Mouse (Mus musculus) liver, embryonic 13.5 days (tissue): ENCODE measurements at regions not wholly inside any gene's neighbourhood (a gene's known extent, or its start where the extent isn't known, plus 50 kb on each side); places are given as distances from the start of the nearest gene placed in this dataset.
A peak's percentile ranks its signal among the peaks of the same experiment; 100 is the strongest.

Source experiments
- ATAC-seq: fragments of 200-750 bp; cut with Nextera tagmentation; 2 replicates; pipeline ENCODE4 v1.8.0; 2017; ENCODE audit warnings: low read depth, mild to moderate bottlenecking, moderate number of reproducible peaks, moderate library complexity
- DNase-seq: peaks from one replicate; pipeline ENCODE4 v3.0.0; 2022
- H3K27ac ChIP-seq: fragments of 300-500 bp; sonication (generic); 2 replicates; pipeline ENCODE4 v1.5.1; 2015; ENCODE audit warnings: moderate library complexity, mild to moderate bottlenecking, inconsistent platforms
- H3K27me3 ChIP-seq: fragments of 300-500 bp; sonication (generic); 2 replicates; pipeline ENCODE4 v1.6.1; 2015; ENCODE audit warnings: mild to moderate bottlenecking, inconsistent platforms
- H3K36me3 ChIP-seq: fragments of 300-500 bp; sonication (generic); 2 replicates; pipeline ENCODE4 v1.6.1; 2015; ENCODE audit warnings: mild to moderate bottlenecking, inconsistent platforms
- H3K4me1 ChIP-seq: fragments of 300-500 bp; sonication (generic); replicated peaks from 2 replicates; pipeline ENCODE4 v1.6.1; 2015; ENCODE audit warnings: inconsistent platforms
- H3K4me2 ChIP-seq: fragments of 300-500 bp; sonication (generic); 2 replicates; pipeline ENCODE4 v1.6.1; 2015; ENCODE audit warnings: inconsistent platforms, mild to moderate bottlenecking, moderate library complexity
- H3K4me3 ChIP-seq: fragments of 300-500 bp; sonication (generic); replicated peaks from 2 replicates; pipeline ENCODE4 v1.5.1; 2015; ENCODE audit warnings: mild to moderate bottlenecking, inconsistent platforms
- H3K9ac ChIP-seq: fragments of 300-500 bp; sonication (generic); 2 replicates; pipeline ENCODE4 v1.6.1; 2015; ENCODE audit warnings: mild to moderate bottlenecking, inconsistent platforms
- H3K9me3 ChIP-seq: fragments of 300-500 bp; sonication (generic); replicated peaks from 2 replicates; pipeline ENCODE4 v1.6.1; 2016; ENCODE audit warnings: inconsistent platforms
- WGBS: fragments of 180-500 bp; shearing (Covaris S2); methylation state at CpG from one replicate; pipeline ENCODE4 v1.1.7; 2015; ENCODE audit not compliant: insufficient replicate concordance; 5-methylcytosine and 5-hydroxymethylcytosine counted together

- no peaks in the 10 kb centered on the region for H3K9me3 ChIP-seq
- H3K27me3 ChIP-seq = no peaks in the 10 kb centered on the region
- DNase-seq (no peak), ATAC-seq (no peak)
- H3K36me3 ChIP-seq = no peaks in the 10 kb centered on the region
- no peaks in the 10 kb centered on the region for H3K4me1 ChIP-seq
- H3K27ac ChIP-seq = no peak overlapping the region
- WGBS = 77% methylated on average over 1 of the region's 1 CpGs
- H3K4me3 ChIP-seq = no peak overlapping the region
- no peak overlapping the region for H3K9ac ChIP-seq
- H3K4me2 ChIP-seq = no peak overlapping the region
These were observed 263.5 kb downstream of the Tecrl start for GRCm38 (mm10) chr5:83091483-83091882.

- H3K9ac ChIP-seq = no peak overlapping the region
- H3K36me3 ChIP-seq = no peaks in the 10 kb centered on the region
- no peak overlapping the region for H3K4me2 ChIP-seq
- no peak for DNase-seq
- H3K4me3 ChIP-seq = no peak overlapping the region
- WGBS = 66% methylated on average over 3 of the region's 3 CpGs
- no peaks in the 10 kb centered on the region for H3K27me3 ChIP-seq
- H3K27ac ChIP-seq = no peak overlapping the region
- no peaks in the 10 kb centered on the region for H3K9me3 ChIP-seq
- ATAC-seq = no peak
- H3K4me1 ChIP-seq = no peaks in the 10 kb centered on the region
These were observed 300.2 kb downstream of the Tecrl start for GRCm38 (mm10) chr5:83054819-83055218.

GRCm38 (mm10) chr5:83047214-83047613 lies 307.8 kb downstream of the Tecrl start:
- H3K4me3 ChIP-seq = no peak overlapping the region
- no peaks in the 10 kb centered on the region for H3K36me3 ChIP-seq
- no peak overlapping the region for H3K4me2 ChIP-seq
- 50% methylated on average over 1 of the region's 1 CpGs for WGBS
- no peaks in the 10 kb centered on the region for H3K9me3 ChIP-seq
- no peak overlapping the region for H3K9ac ChIP-seq
- ATAC-seq = no peak
- DNase-seq = no peak
- no peaks in the 10 kb centered on the region for H3K27me3 ChIP-seq
- H3K27ac ChIP-seq = no peak overlapping the region
- no peaks in the 10 kb centered on the region for H3K4me1 ChIP-seq

- Histone ChIP-seq H3K9me3 (no peaks in the 10 kb centered on the region), H3K27me3 (no peaks in the 10 kb centered on the region), H3K4me2 (no peak overlapping the region), H3K4me3 (no peak overlapping the region), H3K36me3 (no peaks in the 10 kb centered on the region), H3K9ac (no peak overlapping the region), H3K27ac (no peak overlapping the region), H3K4me1 (no peaks in the 10 kb centered on the region)
- DNase-seq (no peak), ATAC-seq (no peak)
- WGBS = 55% methylated on average over 2 of the region's 2 CpGs
These were observed 325.3 kb downstream of the Tecrl start for GRCm38 (mm10) chr5:83029703-83030102.

GRCm38 (mm10) chr5:83006038-83006437 lies 349.0 kb downstream of the Tecrl start:
- no peaks in the 10 kb centered on the region for H3K36me3 ChIP-seq
- H3K9ac ChIP-seq = no peak overlapping the region
- DNase-seq (no peak), ATAC-seq (no peak)
- no peak overlapping the region for H3K4me2 ChIP-seq
- H3K27me3 ChIP-seq = no peaks in the 10 kb centered on the region
- no peaks in the 10 kb centered on the region for H3K4me1 ChIP-seq
- no peak overlapping the region for H3K4me3 ChIP-seq
- no peaks in the 10 kb centered on the region for H3K9me3 ChIP-seq
- no peak overlapping the region for H3K27ac ChIP-seq

GRCm38 (mm10) chr5:82989056-82989455 lies 365.9 kb downstream of the Tecrl start:
- Histone ChIP-seq H3K4me2 (no peak overlapping the region), H3K36me3 (no peaks in the 10 kb centered on the region), H3K4me1 (no peaks in the 10 kb centered on the region), H3K9me3 (no peaks in the 10 kb centered on the region), H3K4me3 (no peak overlapping the region), H3K27ac (no peak overlapping the region), H3K9ac (no peak overlapping the region), H3K27me3 (no peaks in the 10 kb centered on the region)
- 71% methylated on average over 5 of the region's 5 CpGs for WGBS
- DNase-seq (no peak), ATAC-seq (no peak)

- no peaks in the 10 kb centered on the region for H3K9me3 ChIP-seq
- H3K36me3 ChIP-seq = no peaks in the 10 kb centered on the region
- H3K9ac ChIP-seq = no peak overlapping the region
- H3K27ac ChIP-seq = no peak overlapping the region
- no peak overlapping the region for H3K4me2 ChIP-seq
- H3K27me3 ChIP-seq = no peaks in the 10 kb centered on the region
- 66% methylated on average over 2 of the region's 2 CpGs for WGBS
- no peak for DNase-seq
- no peaks in the 10 kb centered on the region for H3K4me1 ChIP-seq
- no peak overlapping the region for H3K4me3 ChIP-seq
- no peak for ATAC-seq
These were observed 385.7 kb downstream of the Tecrl start for GRCm38 (mm10) chr5:82969315-82969714.

- DNase-seq (no peak), ATAC-seq (no peak)
- Histone ChIP-seq H3K9ac (no peak overlapping the region), H3K27me3 (no peaks in the 10 kb centered on the region), H3K4me1 (no peaks in the 10 kb centered on the region), H3K27ac (no peak overlapping the region), H3K4me2 (no peak overlapping the region), H3K9me3 (no peaks in the 10 kb centered on the region), H3K36me3 (no peaks in the 10 kb centered on the region), H3K4me3 (no peak overlapping the region)
- 72% methylated on average over 3 of the region's 3 CpGs for WGBS
These were observed 388.2 kb downstream of the Tecrl start for GRCm38 (mm10) chr5:82966824-82967223.

- Histone ChIP-seq H3K27ac (no peak overlapping the region), H3K27me3 (no peaks in the 10 kb centered on the region), H3K9ac (no peak overlapping the region), H3K9me3 (no peaks in the 10 kb centered on the region), H3K4me1 (no peaks in the 10 kb centered on the region), H3K36me3 (no peaks in the 10 kb centered on the region), H3K4me3 (no peak overlapping the region), H3K4me2 (no peak overlapping the region)
- ATAC-seq (no peak), DNase-seq (no peak)
- WGBS = 63% methylated on average over 5 of the region's 5 CpGs
These were observed 388.8 kb downstream of the Tecrl start for GRCm38 (mm10) chr5:82966180-82966579.

GRCm38 (mm10) chr5:82964513-82964912 lies 390.5 kb downstream of the Tecrl start:
- Histone ChIP-seq H3K27me3 (no peaks in the 10 kb centered on the region), H3K4me2 (no peak overlapping the region), H3K36me3 (no peaks in the 10 kb centered on the region), H3K9me3 (no peaks in the 10 kb centered on the region), H3K9ac (no peak overlapping the region), H3K4me1 (no peaks in the 10 kb centered on the region), H3K4me3 (no peak overlapping the region), H3K27ac (no peak overlapping the region)
- WGBS = 61% methylated on average over 3 of the region's 3 CpGs
- ATAC-seq (no peak), DNase-seq (no peak)

- 57% methylated on average over 3 of the region's 3 CpGs for WGBS
- H3K4me3 ChIP-seq = no peak overlapping the region
- H3K27me3 ChIP-seq = no peaks in the 10 kb centered on the region
- no peaks in the 10 kb centered on the region for H3K9me3 ChIP-seq
- ATAC-seq = no peak
- no peaks in the 10 kb centered on the region for H3K4me1 ChIP-seq
- H3K4me2 ChIP-seq = no peak overlapping the region
- H3K27ac ChIP-seq = no peak overlapping the region
- H3K9ac ChIP-seq = no peak overlapping the region
- H3K36me3 ChIP-seq = no peaks in the 10 kb centered on the region
- DNase-seq = no peak
These were observed 399.0 kb downstream of the Tecrl start for GRCm38 (mm10) chr5:82956012-82956411.

GRCm38 (mm10) chr5:82947060-82947459 lies 407.9 kb downstream of the Tecrl start:
- peak; percentile 27 for DNase-seq
- WGBS = 46% methylated on average over 1 of the region's 1 CpGs
- no peak overlapping the region for H3K27ac ChIP-seq
- no peak overlapping the region for H3K4me3 ChIP-seq
- peaks cover 5% of the 10 kb centered on the region; the same call in 1 of the 2 replicates for H3K4me1 ChIP-seq
- peak; percentile 93 for ATAC-seq
- no peaks in the 10 kb centered on the region for H3K36me3 ChIP-seq
- H3K9ac ChIP-seq = no peak overlapping the region
- H3K4me2 ChIP-seq = no peak overlapping the region
- no peaks in the 10 kb centered on the region for H3K27me3 ChIP-seq
- H3K9me3 ChIP-seq = no peaks in the 10 kb centered on the region

- WGBS = 55% methylated on average over 1 of the region's 1 CpGs
- no peaks in the 10 kb centered on the region for H3K27me3 ChIP-seq
- no peak for ATAC-seq
These were observed 415.2 kb downstream of the Tecrl start for GRCm38 (mm10) chr5:82939786-82940185.

More at GRCm38 (mm10) chr5:82939786-82940185, 415.2 kb downstream of the Tecrl start:
- H3K36me3 ChIP-seq = no peaks in the 10 kb centered on the region
- H3K9ac ChIP-seq = no peak overlapping the region
- no peak overlapping the region for H3K4me2 ChIP-seq
- H3K9me3 ChIP-seq = no peaks in the 10 kb centered on the region
- no peak overlapping the region for H3K4me3 ChIP-seq
- H3K4me1 ChIP-seq = no peaks in the 10 kb centered on the region
- DNase-seq = no peak
- H3K27ac ChIP-seq = no peak overlapping the region
